Mouse (Mus musculus) gastrocnemius, postnatal 10 days (tissue): ENCODE data around the gene Bckdk. TPM values are rescaled to one million over a fixed set of nuclear protein-coding genes. Genes with fewer than 3 reads are reported as not detected.

ENCODE experiments used
- DNase-seq: peaks from one replicate; pipeline ENCODE4 v3.0.0; 2021; ENCODE audit warnings: mixed read lengths
- long read RNA-seq, 2 experiments: library from polyadenylated mRNA; stranded (forward); transcript quantifications; one replicate each; pipeline ENCODE4 v2.0.0; 2021
- total RNA-seq, 2 experiments: library from RNA; stranded (reverse); gene quantifications; 2 replicates each; pipeline ENCODE4 v1.2.3; 2021

Gene Bckdk
- total RNA-seq, result 10 to 100 TPM; 84.9 to 89.6 TPM
- long read RNA-seq, experiment 1, transcript Bckdk-201 (12 exons, 3,405 nt), result major isoform, 201 of 216 reads
- long read RNA-seq, experiment 1, partial matches to known transcripts, result 6 of 216 reads
- long read RNA-seq, experiment 1, other reads (novel, unspliced or antisense), result 9 of 216 reads
- long read RNA-seq, experiment 2, transcript Bckdk-201 (12 exons, 3,405 nt), result major isoform, 172 of 185 reads
- long read RNA-seq, experiment 2, partial matches to known transcripts, result 5 of 185 reads
- long read RNA-seq, experiment 2, other reads (novel, unspliced or antisense), result 8 of 185 reads

DNA sequence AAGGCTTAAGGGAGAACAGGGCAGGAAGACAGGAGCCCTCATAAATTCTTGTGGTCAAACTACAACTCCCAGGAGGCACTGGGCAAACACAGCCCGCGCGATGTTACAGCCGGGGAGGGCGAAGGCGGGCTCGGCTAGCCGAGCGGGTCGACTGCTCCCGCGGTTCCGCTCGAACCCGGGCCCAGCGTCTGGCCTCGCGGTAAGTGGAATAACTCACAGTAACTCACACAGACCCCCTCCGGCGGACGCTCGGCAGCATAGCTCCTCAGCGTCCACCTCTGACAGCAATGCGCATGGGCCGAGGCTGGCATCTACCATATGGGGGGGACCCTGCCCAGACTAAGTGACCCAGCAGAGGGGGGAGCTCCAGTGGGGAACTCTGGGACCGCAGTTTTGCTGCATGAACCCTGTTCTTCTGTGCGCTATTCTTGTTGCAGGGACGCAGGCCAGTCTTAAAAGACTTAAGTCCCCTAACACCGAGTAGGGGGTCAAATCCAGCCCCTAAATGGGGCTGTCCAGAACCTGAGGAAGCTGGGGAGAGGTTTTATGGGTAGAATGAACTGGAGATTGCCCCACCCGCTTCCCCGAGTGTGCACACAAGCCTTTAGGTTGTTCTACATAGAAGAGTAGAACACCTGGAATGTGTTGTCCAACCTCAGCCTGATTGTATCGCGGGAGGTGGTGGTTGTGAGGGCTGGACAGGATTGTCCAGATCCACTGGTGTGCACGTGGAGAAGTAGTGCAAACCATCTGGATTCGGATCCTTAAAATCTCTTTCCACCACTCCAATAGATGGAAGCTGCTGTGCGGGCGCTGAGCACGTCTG lies at the start of gene Bckdk:
TSS of gene Bckdk (plus strand) at position 112 of the 826 bp plus-strand sequence.
- DNase-seq, result peak; percentile 75

DNA sequence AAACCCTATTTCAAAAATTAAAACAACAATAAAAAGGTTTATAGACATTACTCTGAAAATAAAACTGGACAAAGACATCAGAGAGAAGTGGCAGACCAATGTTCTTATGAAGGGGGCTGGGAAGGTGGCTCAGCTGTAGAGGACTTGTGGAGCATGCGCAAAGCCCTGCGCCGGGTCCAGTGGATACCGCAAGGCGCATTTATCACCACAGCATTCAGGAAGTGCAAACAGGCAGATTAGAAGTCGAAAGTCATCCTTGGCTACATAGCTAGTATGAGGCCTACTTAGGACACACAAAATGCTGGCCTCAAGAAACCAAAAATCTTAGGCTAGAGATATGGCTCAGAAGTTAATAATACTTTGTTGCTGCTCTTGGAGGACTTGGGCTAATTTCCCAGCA lies 45.6 kb upstream of the Bckdk start:
- no peak for DNase-seq

- DNase-seq, result no peak
Measured at GRCm38 (mm10) chr7:127866434-127866833, 37.4 kb upstream of the Bckdk start.

GRCm38 (mm10) chr7:127867641-127868040 lies 36.2 kb upstream of the Bckdk start:
- DNase-seq, result no peak

DNA sequence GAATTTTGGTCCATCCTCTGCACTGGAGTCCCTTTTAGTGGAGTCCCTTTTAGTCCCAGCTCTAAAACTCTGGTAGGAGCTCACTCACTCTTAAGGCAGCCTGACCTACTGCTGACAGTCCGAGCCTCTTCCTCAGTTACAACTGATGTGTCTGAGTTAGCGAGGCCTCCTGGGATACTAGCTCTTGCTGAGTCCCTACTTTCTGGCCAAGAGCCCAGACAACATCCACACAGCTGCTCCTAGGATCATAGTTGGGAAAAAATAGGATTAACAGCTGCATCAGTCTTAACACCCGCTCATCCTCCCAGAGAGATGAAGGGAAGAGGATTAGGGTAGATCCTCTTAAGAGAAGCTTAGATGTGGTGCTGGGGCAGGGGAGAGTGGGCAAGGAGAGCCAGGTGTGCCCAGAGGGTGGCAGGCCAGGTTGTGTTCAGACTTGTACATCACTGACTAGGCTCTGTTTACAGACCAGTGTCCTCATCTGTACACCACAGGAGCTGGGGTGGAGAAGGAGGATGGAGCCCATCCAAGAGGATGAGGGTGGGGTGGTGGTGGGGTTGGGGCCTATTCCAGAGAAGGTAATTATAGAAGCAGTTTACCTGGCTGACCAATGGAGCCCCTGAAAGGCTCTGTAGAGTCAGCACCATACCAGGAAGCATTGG lies 34.6 kb upstream of the Bckdk start:
- DNase-seq, result peak; percentile 34

DNA sequence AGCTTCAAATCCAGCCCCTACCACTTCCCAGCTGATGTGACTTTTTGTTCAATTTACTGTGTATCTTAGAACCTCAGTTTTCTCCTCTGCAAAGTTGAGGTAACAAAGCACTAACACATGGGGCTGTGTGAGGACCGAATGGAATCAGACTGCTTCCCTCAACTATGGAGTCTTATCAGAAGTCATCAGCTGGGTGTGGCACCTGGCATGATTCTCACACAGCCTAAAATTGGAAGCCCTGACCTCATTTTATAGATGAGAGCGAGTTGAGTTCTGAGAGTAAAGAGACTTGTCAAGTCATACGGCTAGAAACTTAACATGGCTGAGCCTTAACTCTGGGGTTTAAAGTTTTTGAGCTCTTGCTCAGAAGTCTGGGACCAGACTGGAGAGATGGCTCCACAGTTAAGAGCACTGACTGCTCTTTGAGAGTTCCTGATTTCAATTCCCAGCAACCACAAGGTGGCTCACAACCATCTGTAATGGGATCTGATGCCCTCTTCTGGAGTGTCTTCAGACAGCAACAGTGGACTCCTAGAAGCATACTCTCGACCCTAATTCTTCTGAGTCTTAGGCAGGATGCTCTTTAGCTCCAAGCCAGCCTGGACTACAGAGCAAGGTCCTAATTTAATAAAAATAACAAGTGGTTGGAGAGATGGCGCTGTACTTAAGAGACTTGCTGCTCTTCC lies 33.6 kb upstream of the Bckdk start:
- DNase-seq, result no peak

GRCm38 (mm10) chr7:127874812-127875626 lies 28.9 kb upstream of the Bckdk start:
- DNase-seq, result no peak

- peak; percentile 91 for DNase-seq
Measured at GRCm38 (mm10) chr7:127875627-127876001, 28.3 kb upstream of the Bckdk start.

DNA sequence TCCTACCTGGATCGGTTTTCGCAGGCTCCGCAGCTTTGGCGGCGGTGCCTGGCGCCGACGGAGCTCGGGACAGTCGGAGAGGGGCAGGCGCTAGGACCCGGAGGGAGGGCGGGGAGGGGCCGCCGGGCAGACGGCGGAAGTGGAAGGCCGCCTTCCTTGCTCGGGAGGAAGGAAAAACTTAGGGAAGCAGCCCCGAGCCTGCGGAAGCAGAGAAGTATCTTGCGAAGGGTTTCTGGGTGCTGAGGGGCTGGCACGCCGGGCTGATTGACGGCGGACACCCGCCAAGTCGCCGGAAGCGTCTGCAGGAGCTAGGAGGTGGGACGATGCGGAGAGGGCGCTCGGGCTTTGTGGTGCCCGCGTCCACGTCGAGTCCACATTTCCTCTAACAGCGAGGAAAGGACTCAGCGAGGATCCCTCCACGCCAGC lies 27.8 kb upstream of the Bckdk start, which contains the start of gene Zfp646:
TSS of gene Zfp646 (plus strand) at position 181 of the 426 bp plus-strand sequence.
- DNase-seq, result peak; percentile 73

GRCm38 (mm10) chr7:127876467-127877348 lies 27.2 kb upstream of the Bckdk start, which contains the start of gene Zfp668:
TSS of gene Zfp668 (minus strand) at chr7:127876828.
- DNase-seq, result peak; percentile 87

DNA sequence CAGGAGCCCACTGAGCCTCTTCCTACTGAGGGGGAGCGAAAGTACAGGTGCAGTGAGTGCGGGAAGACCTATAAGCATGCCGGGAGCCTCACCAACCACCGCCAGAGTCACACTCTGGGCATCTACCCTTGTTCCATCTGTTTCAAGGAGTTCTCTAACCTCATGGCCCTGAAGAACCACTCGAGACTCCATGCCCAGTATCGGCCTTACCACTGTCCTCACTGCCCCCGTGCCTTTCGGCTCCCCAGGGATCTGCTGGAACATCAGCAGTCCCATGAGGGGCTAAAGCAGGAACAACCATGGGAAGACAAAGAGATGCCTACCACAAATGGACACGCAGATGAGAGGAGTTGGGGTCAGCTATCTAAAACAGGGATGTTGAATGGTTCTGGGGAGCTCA lies 24.6 kb upstream of the Bckdk start:
- DNase-seq, result no peak

- DNase-seq, result no peak
Measured at GRCm38 (mm10) chr7:127880431-127880830, 23.5 kb upstream of the Bckdk start.

DNA sequence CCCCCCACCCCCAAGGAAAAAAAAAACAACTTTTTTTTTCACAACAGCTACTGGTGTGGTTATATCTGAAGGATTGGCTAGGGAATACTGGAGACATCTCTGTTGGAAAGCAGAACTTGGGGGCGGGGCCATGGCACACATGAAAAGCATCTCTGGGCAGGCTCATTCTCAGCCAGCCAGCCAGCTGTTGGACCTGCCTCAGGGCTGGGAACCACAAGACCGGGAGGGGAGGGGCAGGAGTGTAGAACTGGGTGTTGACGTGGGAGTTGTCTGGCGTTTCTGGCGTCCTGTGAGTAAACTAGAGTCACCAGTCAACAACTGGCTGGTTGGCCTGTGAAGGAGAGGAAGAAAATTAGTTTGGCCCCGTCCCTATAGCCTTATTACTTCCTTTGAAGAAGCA lies 17.9 kb upstream of the Bckdk start:
- peak; percentile 74 for DNase-seq

DNA sequence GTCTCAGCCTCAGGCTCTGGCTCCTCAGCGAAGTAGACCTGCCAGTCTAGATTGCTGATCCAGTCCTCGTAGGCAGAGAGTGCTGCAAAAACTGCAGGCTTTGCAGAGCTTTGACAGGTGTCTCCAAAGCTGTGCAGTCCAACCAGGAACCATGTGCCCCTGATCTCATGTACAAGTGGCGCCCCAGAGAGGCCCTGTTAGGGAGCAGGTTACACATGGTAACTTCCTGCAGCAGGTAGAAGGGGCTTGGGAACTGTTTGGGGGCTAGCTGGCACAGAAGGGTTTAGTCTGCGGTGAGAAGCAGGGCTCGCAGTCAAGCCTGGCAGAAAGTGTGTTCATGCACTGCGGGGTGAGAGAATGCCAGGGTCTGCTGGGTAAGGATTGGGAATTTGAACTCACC lies 17.3 kb upstream of the Bckdk start:
- no peak for DNase-seq

DNA sequence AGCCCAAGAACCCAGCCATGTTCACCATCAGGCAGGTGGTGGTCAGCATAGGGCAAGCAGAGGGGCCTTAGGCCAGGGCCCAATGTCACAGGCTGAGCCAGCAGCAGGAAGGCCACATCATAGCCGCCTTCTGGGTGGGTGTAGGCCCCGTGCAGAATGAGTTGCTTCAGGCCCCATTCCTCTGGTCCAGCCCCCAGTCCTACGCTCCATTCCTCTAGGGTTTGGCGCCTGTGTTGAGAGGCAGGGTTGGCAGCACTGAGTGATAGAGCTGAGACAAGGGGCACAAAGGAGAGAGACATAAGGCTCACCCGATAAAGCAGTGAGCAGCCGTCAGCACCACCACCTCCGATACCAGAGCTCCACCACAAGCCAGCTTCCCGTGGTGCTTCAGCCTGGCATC lies 16.7 kb upstream of the Bckdk start:
- no peak for DNase-seq

GRCm38 (mm10) chr7:127887781-127888180 lies 16.1 kb upstream of the Bckdk start:
- DNase-seq, result no peak

DNA sequence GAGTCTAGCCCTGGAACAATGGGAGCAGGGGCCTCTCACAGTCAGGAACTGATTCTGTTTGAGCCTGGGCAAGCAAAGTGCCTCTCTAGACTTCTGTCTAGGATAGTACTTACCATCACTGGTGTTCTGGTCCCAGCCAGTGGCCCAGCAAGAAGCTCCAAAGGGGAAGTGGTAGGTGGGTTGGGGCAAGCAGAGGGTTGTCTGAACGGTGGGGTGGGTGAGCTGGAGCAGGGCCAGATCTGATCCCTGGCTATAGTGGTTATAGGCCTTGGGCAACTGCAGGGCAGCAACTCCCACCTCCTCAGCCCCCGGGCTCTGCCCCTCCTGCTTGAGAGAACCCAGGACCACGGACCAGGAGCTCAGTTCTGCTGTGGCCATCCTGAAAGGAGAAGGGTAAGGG lies 15.1 kb upstream of the Bckdk start:
- no peak for DNase-seq

GRCm38 (mm10) chr7:127890798-127891197 lies 13.1 kb upstream of the Bckdk start, which contains the start of gene Prss53:
TSS of gene Prss53 (minus strand) at chr7:127890970.
- DNase-seq, result no peak

DNA sequence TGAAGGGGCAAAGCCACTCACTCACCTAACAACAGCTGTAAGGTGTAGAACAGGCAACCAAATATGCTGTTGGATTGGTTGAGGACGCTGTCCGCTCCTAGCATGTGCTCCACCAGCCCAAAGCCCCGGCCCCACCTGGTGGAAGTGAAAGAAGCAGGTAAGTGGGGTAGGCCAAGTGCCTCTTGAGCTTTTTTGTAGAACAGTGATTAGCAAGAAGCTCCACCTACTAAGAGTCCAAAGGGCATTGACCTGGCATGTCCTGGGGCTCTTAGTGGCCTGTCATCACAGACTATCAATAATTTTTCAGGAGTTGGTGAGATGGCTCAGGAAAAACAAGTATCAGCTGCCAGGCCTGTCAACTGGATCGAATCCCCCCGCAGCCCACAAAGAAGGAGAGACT lies 9.4 kb upstream of the Bckdk start:
- DNase-seq, result no peak

DNA sequence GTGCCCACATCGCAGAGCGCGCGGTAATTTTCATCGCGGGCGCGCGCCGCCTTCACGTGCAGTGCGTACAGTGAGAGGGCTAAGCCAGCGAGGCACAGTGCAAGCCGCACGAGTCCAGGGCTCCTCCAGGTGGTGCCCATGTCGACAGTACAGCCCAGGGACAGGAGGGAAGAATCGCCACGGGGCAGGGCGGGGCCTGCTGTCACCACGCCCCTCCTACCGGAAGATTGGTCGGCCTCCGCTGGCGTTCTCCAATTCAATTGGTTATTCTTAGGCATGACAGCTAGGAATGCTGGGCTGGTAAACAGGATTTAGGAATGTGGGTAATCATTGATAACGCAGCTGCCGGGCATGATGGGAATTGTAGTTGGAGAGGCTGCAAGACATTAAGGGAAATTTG lies 8.4 kb upstream of the Bckdk start, which contains the start of the genes Gm21974 and Vkorc1:
TSS of gene Gm21974 (minus strand) at position 13 of the 400 bp plus-strand sequence.
TSS of gene Vkorc1 (minus strand) at position 176 of the 400 bp plus-strand sequence.
- DNase-seq, result peak; percentile 93
